Mouse (Mus musculus) adrenal gland, postnatal 14 days (tissue): ENCODE data around the gene Card19. TPM values are rescaled to one million over a fixed set of nuclear protein-coding genes. Genes with fewer than 3 reads are reported as not detected.

Experiments used
- DNase-seq: peaks from one replicate; pipeline ENCODE4 v3.0.0; 2021; ENCODE audit warnings: mixed read lengths
- total RNA-seq: library from RNA; stranded (reverse); gene quantifications from 2 replicates; pipeline ENCODE4 v1.2.3, GENCODE M21; 2021

The Card19 gene
- total RNA-seq, 1 experiment from 2014 or later: 60.6 TPM

DNA sequence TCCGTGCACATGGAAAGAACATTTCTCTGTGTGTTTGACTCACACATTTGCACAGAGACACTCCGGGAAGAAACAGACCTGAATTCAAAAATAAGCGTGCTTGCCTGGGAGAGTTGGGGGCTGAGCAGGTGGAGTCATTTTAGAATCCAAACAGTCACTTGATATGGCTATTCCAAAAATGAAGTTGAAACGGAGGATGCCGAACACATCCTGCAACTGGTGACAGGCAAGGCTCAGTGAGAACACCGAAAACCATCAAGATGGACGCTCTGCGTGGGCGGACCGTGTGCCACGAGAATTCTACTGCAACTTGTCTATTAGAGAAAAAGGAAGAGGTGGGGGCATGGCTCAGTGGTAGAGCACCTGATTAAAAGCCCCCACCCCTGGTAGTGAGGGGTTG, 45.2 kb downstream of the Card19 start:
- no peak for DNase-seq

- peak; percentile 96 for DNase-seq
These were observed 46.2 kb downstream of the Card19 start for GRCm38 (mm10) chr13:49169448-49170207.

DNA sequence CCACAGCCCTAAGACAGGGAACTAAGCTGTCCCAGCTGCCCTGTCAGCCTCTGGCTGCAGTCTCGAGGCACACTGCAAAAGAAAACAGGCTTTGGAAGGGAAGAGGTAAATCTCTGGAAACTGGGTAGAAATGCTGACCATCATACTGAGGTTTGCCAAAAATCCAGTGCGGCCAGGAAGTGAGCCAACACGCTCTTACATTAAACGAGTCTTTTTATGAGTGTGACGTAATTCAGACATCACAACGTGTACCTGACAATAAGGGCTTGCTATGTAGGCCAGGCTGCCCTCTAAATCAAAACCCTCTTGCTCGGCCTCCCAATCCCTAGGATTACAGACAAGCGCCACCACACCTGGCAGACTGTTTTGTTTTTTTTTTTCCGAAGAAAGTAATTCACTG, 48.8 kb downstream of the Card19 start:
- no peak for DNase-seq

DNA sequence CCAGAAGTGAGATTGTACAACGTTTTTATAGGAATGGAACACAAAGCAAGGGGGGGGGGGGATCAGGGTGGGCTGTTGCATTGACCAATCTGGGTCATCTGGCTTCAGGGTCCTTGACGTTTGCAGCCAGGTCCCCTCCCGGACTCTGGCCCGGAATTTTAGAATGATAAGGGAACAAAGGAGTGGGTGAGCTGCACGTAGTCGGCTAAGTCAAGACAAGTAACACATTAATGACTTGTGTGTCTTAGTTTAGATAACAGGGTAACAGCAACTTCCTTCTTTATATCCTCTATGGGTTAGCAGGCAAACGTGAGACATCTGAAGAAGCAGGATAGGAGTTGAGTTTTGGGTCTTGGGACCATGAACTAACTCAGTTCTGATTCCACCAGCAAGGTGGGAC, 52.2 kb downstream of the Card19 start:
- no peak for DNase-seq

- DNase-seq: no peak
These were observed 53.1 kb downstream of the Card19 start for GRCm38 (mm10) chr13:49162722-49163121.

DNA sequence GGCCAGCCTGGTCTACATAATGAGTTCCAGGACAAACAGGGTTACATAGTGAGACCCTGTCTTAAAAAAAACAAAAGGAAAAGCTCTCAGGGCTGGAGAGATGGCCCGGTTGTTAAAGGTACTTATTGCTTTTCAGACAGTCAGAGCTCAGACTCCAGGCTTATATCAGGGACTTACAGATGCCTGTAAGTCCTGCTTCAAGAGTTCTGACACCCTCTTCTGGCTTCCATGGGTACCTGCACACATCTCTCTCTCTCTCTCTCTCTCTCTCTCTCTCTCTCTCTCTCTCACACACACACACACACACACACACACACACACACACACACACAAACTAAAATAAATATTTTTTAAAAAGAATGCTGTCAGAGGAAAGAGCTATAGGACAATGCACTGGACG, 54.6 kb downstream of the Card19 start:
- DNase-seq: no peak

DNA sequence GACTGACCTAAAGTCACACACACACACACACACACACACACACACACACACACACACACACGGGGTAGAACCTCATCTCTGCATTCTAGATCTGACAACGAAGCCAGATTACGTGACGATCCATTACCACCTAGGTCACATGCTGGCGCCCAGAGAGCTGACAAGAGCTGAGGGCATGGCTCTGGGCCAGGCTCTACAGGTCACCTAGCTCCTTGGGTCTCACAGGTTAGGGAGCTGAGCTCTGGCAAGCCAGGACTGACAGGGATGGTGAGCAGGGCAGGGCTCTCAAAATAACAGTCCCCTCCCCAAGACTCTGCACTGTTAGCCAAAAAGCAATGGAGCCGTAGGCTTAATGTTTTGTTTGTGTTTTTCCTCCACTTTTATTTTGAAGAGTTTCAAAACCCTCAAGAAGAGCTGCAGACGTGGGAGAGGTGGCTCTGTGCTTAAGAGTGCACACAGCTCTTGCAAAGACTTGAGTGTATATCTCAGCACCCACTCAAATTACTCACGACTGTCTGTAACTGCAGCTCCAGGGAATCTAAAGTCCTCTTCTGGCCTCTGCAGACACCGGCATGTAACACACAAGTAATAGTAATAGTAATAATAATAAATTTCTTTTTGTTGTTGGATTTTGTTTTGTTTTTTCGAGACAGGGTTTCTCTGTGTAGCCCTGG, 57.7 kb downstream of the Card19 start:
- no peak for DNase-seq

GRCm38 (mm10) chr13:49156645-49157044, 59.2 kb downstream of the Card19 start:
- DNase-seq: peak; percentile 28

- DNase-seq: no peak
These were observed 61.2 kb downstream of the Card19 start for GRCm38 (mm10) chr13:49154621-49155020.

GRCm38 (mm10) chr13:49154028-49154427, 61.8 kb downstream of the Card19 start:
- DNase-seq: no peak

Other genes with a start within 250 kb of the Card19 start
- gene Fam120a, start 248.0 kb downstream of the Card19 start, total RNA-seq: 164 and 165 TPM in 2 replicates
- gene Wnk2, start 68.0 kb downstream of the Card19 start, total RNA-seq: 2.6 and 3.3 TPM in 2 replicates
- 69.8 and 83.7 TPM in 2 replicates for gene Ninj1, start 28.6 kb downstream of the Card19 start, total RNA-seq
- gene Susd3, start 32.7 kb upstream of the Card19 start, total RNA-seq: 0.70 and 3.6 TPM in 2 replicates
- 2.7 and 7.7 TPM in 2 replicates for gene Fgd3, start 104.3 kb upstream of the Card19 start, total RNA-seq
- 38.2 TPM in 2 replicates for gene Bicd2, start 125.5 kb upstream of the Card19 start, total RNA-seq
- 21.8 and 27.5 TPM in 2 replicates for gene Ippk, start 205.2 kb upstream of the Card19 start, total RNA-seq